Mouse (Mus musculus): ENCODE results near the gene Dera.
"Not testable (repeated sequence)": the region's sequence is repeated elsewhere in the genome, so short reads cannot be mapped to it uniquely, and the experiment has no call there.

The Dera gene

GRCm38 (mm10) chr6:137754056-137754856 lies at the start of gene Dera:
Dera (plus strand) TSS chr6:137754546.
- DNase-seq (ENCODE audit: low read depth): peak; percentile 90

GRCm38 (mm10) chr6:137706209-137706608 lies 48.1 kb upstream of the Dera start:
- no peak for DNase-seq (ENCODE audit: low read depth)

GRCm38 (mm10) chr6:137708726-137709405 lies 45.5 kb upstream of the Dera start:
- not testable (repeated sequence) for DNase-seq (ENCODE audit: low read depth)

GRCm38 (mm10) chr6:137710179-137711037 lies 43.9 kb upstream of the Dera start:
- no peak for DNase-seq (ENCODE audit: low read depth)

GRCm38 (mm10) chr6:137712654-137713309 lies 41.6 kb upstream of the Dera start:
- no peak for DNase-seq (ENCODE audit: low read depth)

- no peak for DNase-seq (ENCODE audit: low read depth)
These were observed 41.1 kb upstream of the Dera start for GRCm38 (mm10) chr6:137713310-137713664.

GRCm38 (mm10) chr6:137716802-137717201 lies 37.5 kb upstream of the Dera start:
- DNase-seq (ENCODE audit: low read depth): no peak

- DNase-seq (ENCODE audit: low read depth): no peak
These were observed 32.0 kb upstream of the Dera start for GRCm38 (mm10) chr6:137722220-137722931.

GRCm38 (mm10) chr6:137723898-137724297 lies 30.4 kb upstream of the Dera start:
- DNase-seq (ENCODE audit: low read depth): peak; percentile 75

GRCm38 (mm10) chr6:137734460-137734845 lies 19.9 kb upstream of the Dera start:
- no peak for DNase-seq (ENCODE audit: low read depth)

GRCm38 (mm10) chr6:137734846-137735609 lies 19.3 kb upstream of the Dera start, which contains the start of gene Strap:
Strap (plus strand) TSS chr6:137735078.
- DNase-seq (ENCODE audit: low read depth): peak; percentile 99

GRCm38 (mm10) chr6:137735671-137736238 lies 18.6 kb upstream of the Dera start:
- DNase-seq (ENCODE audit: low read depth): no peak

- no peak for DNase-seq (ENCODE audit: low read depth)
These were observed 13.4 kb upstream of the Dera start for GRCm38 (mm10) chr6:137740972-137741371.

- DNase-seq (ENCODE audit: low read depth): no peak
These were observed 9.6 kb upstream of the Dera start for GRCm38 (mm10) chr6:137744700-137745099.

- peak; percentile 54 for DNase-seq (ENCODE audit: low read depth)
These were observed 7.0 kb upstream of the Dera start for GRCm38 (mm10) chr6:137747174-137747928.

GRCm38 (mm10) chr6:137751551-137752274 lies 2.6 kb upstream of the Dera start:
- no peak for DNase-seq (ENCODE audit: low read depth)

GRCm38 (mm10) chr6:137752275-137752655 lies 2.1 kb upstream of the Dera start:
- DNase-seq (ENCODE audit: low read depth): no peak

- DNase-seq (ENCODE audit: low read depth): peak; percentile 18
These were observed 499 bp downstream of the Dera start for GRCm38 (mm10) chr6:137754857-137755232.

- DNase-seq (ENCODE audit: low read depth): peak; percentile 53
These were observed 2.0 kb downstream of the Dera start for GRCm38 (mm10) chr6:137756310-137756709.
